Mouse (Mus musculus) right cerebral cortex, postnatal 10 days (tissue): ENCODE results near the gene Dok3.

Source experiments
- DNase-seq, 2 experiments: peaks; one replicate each; pipeline ENCODE4 v3.0.0; 2021; ENCODE audit warnings: low spot score in 2 of 2

The Dok3 gene

GRCm38 (mm10) chr13:55477492-55477891 lies 51.6 kb downstream of the Dok3 start:
- no peak for DNase-seq

GRCm38 (mm10) chr13:55476256-55476655 lies 52.8 kb downstream of the Dok3 start:
- no peak for DNase-seq

- no peak for DNase-seq
Measured at GRCm38 (mm10) chr13:55475750-55476149, 53.3 kb downstream of the Dok3 start.

- peak; percentile 87 to 92 for DNase-seq
Measured at GRCm38 (mm10) chr13:55474621-55475069, 54.5 kb downstream of the Dok3 start.

- DNase-seq: no peak
Measured at GRCm38 (mm10) chr13:55473961-55474360, 55.1 kb downstream of the Dok3 start.
